Mouse (Mus musculus): Measurements from ENCODE around the gene Hils1. TPM values are rescaled to one million over a fixed set of nuclear protein-coding genes. Genes with fewer than 3 reads are reported as not detected.

The Hils1 gene
- polyA plus RNA-seq, 1 experiment = not detected

DNA sequence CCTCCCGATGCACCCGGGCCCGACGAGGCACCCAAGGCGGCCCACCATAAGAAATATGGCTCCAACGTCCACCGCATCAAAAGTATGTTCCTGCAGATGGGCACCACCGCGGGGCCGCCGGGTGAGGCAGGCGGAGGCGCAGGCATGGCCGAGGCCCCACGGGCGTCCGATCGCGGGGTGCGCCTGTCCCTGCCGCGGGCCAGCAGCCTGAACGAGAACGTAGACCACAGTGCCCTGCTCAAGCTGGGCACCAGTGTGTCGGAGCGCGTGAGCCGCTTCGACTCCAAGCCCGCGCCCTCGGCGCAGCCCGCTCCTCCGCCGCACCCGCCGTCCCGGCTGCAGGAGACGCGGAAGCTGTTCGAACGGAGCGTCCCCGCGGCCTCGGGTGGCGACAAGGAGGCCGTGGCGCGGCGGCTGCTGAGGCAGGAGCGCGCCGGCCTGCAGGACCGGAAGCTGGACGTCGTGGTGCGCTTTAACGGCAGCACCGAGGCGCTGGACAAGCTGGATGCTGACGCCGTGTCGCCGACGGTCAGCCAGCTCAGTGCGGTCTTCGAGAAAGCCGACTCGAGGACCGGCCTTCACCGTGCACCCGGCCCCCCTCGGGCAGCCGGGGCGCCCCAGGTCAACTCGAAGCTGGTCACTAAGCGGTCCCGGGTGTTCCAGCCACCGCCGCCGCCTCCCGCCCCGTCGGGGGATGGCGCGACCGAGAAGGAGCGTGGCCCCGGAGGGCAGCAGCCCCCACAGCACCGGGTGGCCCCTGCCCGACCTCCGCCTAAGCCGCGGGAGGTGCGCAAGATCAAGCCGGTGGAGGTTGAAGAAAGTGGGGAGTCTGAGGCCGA lies 24.5 kb downstream of the Hils1 start:
- TF ChIP-seq GATA1 (IDR thresholded peaks at IDR 0.05; ENCODE audit: low read length) = no peak

DNA sequence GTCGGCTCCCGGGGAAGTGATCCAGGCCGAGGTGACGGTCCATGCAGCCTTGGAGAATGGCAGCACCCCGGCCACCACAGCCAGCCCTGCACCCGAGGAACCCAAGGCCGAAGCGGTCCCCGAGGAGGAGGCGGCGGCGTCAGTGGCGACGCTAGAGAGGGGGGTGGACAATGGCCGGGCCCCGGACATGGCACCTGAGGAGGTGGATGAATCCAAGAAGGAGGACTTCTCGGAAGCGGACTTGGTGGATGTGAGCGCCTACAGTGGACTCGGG lies 25.0 kb downstream of the Hils1 start:
- no peak for TF ChIP-seq GATA1 (IDR thresholded peaks at IDR 0.05; ENCODE audit: low read length)

DNA sequence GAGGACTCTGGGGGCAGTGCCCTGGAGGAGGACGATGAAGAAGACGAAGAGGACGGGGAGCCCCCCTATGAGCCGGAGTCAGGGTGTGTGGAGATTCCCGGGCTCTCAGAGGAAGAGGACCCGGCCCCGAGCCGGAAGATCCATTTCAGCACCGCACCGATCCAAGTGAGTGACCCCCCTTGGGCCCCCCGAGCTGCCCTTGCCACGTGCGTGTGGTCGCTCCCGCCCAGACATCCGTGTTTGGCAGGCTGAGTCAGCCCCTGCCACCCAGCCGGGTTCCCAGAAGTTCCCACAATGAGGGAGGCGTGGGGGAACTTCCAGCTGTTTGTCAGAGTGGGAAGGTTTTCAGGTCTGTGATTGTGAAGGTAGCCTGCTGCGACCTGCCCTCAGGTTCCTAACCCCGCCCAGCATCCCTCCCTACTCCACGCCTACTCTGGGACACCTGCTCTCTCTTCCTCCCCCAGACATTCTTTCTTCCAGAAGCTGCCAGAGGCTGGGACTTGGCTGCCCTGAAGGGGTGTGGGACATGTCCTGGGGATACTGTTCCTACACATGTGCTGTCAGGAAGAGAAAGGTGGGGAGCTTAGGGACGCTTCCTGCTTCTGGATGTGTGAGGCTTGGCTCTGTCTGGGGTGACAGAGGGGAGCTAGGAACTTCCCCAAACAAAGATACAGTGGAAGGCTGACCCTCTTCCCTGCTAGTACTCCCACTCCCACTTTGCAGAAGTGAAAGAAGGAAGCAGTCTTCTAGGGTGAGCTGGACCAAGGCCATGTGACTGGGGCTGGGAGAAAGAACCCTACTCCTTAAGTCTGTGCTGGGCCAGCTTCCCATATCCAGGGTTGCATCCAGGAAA lies 25.6 kb downstream of the Hils1 start:
- TF ChIP-seq GATA1 (IDR thresholded peaks at IDR 0.05; ENCODE audit: low read length) = no peak

DNA sequence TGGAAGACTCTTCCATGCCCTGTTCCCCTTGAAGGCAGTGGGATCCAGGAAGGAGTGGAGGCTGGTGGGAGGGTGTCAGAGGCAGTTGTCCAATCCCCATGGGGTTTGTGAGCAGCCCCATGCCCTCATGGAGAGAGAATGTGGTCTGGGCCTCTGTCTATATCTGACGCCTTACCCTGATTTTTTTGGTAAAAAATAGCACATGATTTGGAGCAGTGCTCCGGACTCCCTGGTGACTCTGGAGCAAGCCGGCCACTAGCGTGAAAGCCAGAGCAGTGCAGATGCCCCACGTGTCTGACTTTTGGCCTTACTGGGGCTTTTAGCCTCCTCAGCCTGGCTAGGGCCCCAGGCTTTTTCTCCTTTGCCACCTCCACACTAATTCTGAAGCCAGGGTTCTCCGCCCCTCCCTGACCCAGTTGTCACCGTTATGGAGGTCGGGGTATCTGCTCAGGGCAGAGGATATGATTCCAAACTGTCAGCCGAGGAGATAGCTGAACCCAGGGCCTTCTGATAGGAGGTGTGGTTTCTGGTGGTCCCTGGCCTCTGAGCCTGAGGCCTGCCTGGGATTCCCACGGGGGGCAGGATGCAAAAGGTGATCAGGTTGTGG lies 26.9 kb downstream of the Hils1 start:
- no peak for TF ChIP-seq GATA1 (IDR thresholded peaks at IDR 0.05; ENCODE audit: low read length)

DNA sequence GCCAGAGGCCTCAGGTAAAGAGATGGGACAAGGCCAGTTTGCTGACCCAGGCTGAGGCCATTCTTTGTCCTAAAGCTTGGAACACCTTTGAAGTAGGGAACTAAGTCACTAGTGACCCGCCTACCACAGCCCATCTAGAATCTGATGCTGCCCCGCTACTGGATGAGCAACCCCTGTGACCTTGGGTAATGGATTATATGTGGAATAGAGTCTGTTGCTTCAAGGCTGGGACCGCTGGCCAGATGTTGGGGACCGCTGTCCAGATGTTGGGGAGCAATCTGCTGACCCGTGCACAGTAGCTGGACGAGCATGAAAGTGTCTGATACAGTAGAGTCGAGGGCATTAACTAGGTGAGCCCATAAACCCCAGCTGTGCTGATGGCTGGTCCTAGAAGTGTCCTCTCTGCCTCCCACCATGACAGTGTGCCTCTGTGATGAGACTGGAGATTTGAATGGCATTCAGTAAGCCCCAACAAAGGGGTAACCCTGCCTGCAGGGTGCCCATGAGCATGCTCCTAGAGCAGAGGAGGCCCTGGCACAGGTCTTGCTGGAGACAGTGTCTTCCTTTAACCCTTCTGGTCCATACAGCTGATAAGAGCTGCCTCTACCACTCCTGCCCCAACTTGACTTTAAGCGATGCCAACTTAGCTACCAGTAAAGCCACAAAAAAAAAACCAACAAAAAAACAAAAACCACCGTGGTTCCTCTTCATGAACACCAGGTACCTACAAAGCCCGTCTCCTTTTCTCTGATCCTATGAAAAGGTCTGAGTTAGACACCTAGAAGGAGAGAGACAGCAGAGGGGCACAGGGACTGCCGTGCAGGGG lies 27.8 kb downstream of the Hils1 start:
- no peak for TF ChIP-seq GATA1 (IDR thresholded peaks at IDR 0.05; ENCODE audit: low read length)

DNA sequence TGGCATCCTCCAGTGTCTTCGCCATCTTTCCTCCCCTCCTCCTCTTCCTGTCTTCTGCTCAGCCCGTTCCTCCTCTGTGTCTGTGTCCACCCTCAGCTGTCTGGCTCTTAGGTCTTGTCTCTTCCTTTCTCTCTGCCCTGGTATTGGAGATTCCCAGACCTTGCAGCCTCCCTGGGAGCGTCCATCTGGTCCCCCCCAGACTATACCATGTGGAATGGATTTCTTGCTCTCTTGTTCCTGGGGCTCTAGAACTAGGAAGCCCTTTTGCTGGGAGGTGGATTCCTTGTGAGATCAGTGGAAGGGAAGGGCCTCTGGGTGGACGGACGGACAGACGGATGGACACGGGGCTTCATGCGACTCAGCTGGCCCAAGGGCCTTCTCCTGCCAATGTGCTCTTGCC lies 28.7 kb downstream of the Hils1 start:
- TF ChIP-seq GATA1 (IDR thresholded peaks at IDR 0.05; ENCODE audit: low read length) = no peak

DNA sequence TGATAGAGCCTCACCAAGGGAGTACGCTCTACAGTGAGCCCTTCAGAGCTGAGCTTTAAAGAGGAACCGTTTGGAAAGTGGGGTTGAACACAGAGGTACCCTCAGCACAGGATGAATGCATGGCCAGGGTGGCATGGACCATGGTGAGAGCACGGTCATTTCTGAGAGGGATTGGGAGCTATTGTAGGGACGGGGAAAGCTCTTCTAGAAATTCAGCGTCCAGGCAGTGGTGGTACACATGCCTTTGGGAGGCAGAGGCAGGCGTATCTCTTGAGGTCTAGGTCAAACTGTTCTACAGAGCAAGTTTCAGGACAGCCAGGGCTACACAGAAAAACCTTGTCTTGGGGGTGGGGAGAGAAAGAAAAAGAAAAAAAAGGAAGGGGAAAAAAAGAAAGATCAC lies 29.6 kb downstream of the Hils1 start:
- TF ChIP-seq GATA1 (IDR thresholded peaks at IDR 0.05; ENCODE audit: low read length) = no peak

DNA sequence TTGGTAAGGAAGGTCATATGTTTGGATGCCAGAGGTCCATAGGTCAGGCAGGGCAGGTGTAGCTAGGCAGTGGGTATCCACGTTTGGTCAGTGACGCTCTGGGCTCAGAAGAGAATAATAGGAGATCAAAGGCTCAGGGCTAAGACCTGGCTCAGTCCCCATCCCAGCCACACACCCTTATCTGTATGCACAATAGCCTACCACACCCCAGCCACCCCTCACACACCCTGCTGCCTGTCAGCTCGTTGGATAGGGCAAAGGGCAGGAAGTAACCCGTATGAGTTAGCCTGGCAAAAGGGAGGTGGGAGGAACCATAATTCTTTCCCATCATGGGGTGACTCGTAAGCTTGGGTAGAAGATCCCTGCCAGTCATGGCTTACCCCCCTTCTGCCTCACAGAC lies 30.2 kb downstream of the Hils1 start:
- no peak for TF ChIP-seq GATA1 (IDR thresholded peaks at IDR 0.05; ENCODE audit: low read length)

DNA sequence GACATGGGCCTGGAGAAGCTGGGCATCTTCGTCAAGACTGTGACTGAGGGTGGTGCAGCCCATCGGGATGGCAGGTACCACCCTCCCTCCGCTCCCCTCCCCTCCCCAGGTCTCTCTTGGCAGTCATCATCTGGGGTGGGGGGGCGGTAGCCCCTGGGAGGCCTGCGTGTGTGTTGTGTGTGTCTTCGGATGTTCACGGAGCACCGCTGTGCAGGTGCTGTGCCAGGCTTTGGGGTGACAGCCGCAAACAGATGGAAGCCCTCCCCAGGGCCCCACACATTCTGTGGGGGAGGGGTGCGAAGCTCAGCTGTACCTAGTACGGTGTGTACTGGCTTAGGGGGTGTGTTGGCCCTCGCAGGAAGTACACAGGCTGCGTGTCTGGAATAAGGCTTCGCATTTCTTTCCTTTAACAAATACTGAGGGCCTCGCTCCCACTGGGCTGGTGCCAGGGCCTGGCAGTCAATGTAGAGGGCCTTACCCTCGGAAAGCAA lies 30.7 kb downstream of the Hils1 start:
- no peak for TF ChIP-seq GATA1 (IDR thresholded peaks at IDR 0.05; ENCODE audit: low read length)

DNA sequence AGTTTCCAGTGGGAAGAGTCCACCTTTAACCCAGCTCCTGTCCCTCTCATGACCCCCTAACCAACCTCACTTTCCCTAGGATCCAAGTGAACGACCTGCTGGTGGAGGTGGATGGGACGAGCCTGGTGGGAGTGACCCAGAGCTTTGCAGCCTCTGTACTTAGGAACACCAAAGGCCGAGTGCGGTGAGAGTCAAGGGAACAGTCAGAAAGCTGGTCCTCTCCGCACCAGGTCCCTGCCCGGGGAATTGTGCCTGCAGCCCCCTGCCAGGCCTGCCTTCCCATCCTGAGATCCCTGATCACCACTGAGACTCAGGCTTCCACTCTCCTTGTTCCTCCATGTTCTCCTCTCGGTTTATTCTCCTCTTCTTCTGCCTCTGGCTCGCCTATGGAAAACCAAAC lies 32.7 kb downstream of the Hils1 start:
- TF ChIP-seq GATA1 (IDR thresholded peaks at IDR 0.05; ENCODE audit: low read length) = no peak

DNA sequence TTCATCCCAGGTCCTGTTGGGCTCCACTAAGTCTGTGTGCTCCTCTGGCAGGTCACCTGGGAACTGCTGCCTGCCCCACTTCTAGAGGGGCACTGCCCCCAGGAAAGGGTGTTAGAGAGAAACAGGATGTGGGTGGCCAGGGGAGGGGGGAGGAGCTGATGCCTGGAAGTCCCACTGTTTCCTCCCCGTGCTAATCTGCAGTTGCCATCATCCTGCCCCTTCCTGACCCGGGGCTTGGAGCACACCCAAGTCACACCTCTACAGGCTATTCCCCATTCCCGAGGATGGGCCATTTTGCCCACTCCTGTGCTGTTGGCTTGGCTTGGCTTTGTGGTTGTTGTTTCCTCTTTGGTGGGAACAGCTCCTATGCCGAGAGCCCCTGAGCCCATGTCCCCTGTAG lies 33.2 kb downstream of the Hils1 start:
- no peak for TF ChIP-seq GATA1 (IDR thresholded peaks at IDR 0.05; ENCODE audit: low read length)

DNA sequence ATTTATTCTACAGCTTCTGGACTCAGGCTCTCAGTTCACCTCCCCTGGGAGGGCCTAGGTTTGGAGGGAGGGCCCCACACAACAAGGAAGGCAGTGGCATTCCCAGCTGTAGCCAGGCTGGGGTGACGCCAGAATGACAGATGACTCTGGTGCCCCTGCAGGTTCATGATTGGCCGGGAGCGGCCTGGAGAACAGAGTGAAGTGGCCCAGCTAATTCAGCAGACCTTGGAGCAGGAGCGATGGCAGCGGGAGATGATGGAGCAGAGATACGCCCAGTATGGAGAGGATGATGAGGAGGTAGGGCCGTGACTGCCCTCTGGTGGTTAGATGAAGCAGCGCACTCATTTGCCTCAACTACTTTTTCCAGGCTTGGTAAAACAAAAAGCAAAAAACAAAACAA lies 33.7 kb downstream of the Hils1 start:
- TF ChIP-seq GATA1 (IDR thresholded peaks at IDR 0.05; ENCODE audit: low read length) = no peak

DNA sequence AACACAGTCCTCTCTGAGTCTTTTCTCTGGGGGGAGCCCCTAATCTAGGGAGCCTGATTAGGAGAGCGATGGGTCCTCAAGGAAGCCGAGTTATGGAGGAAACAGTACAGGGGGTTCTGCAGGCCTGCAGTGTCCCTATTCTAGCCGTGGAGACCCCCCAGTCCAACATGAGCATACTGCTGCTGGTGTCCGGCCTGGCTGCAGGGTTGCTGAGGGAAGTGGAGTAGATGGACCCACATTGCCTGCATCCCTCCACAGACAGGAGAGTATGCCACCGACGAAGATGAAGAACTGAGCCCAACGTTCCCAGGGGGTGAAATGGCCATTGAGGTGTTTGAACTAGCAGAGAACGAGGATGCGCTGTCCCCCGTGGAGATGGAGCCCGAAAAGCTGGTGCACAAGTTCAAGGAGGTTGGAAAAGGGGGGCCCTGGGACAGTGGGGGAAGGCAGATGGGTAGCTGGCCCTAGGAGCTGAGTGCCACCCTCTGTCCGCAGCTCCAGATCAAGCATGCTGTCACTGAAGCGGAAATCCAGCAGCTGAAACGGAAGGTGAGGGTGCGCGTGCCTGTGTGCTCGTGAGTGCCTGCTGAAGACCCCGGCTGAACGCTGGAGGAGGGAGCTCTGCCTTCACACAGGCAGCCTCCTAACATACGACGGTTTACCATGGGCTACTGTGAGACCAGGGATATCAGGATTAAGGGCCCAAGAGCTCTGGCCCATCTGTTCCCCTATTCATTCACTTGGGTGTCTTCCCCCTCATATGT lies 34.4 kb downstream of the Hils1 start:
- no peak for TF ChIP-seq GATA1 (IDR thresholded peaks at IDR 0.05; ENCODE audit: low read length)

DNA sequence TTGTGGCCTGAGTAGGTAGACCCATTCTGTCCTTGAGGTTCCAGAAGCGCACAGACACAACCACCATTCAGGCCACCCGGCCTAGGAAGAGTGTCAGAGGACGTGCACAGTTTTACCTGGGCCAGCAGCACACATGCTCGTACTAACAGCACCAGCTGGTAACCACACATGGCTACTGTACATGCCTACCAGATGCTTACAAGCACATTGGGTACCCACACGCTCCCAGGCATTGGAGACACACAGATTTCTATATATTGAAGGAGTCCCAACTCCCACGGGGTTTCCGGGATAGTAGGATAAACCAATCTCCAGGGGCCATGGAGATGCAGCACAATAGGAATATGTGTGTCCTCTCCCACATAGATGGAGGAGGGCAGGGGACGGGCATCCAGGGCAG lies 35.3 kb downstream of the Hils1 start:
- no peak for TF ChIP-seq GATA1 (IDR thresholded peaks at IDR 0.05; ENCODE audit: low read length)
